Mouse (Mus musculus): ENCODE data around the gene Zfp507. TPM values are rescaled to one million over a fixed set of nuclear protein-coding genes. Genes with fewer than 3 reads are reported as not detected.

Zfp507 gene
- 10 to 100 TPM; 30.6 to 33.6 TPM for total RNA-seq (2021)
- long read RNA-seq, full-length matches to known transcripts = 7 of 19 reads
- long read RNA-seq, partial matches to known transcripts = 1 of 19 reads
- long read RNA-seq, other reads (novel, unspliced or antisense) = 11 of 19 reads

DNA sequence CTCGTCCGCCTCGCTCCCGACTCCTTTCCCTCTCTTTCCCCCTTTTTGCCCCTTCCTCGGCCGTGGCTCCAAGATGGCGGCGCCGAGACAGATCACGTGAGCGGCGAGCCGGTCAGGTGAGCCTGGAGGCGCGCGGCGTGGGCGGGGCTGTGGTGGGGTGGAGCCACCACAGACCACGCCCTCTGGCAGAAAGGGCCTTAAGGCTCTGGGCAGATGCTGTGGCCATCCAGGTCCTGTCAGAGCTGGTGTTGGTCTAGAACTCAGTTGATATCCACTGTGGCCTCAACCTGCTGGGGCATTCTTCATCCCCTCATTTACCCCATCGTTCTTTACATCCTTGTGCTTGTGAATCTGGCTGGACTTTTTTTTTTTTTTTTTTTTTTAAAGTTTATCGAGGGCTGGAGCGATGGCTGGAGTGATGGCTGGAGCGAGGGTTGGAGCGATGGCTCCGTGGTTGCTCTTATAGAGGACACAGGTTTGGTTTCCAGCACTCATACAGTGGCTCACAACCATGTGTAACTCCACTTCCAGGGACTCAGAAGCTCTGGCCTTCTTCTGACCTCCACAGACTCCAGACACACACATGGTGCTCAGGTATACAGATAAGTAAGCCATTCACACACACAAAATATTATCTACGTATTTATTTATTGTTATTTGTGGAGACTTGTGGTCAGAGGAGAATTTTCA lies at the start of gene Zfp507:
Gene Zfp507, minus strand, starts transcription at position 98 of the 690 bp plus-strand sequence.
- DNase-seq (ENCODE audit: low spot score in 2 of 2) = peak; percentile 85 to 88

DNA sequence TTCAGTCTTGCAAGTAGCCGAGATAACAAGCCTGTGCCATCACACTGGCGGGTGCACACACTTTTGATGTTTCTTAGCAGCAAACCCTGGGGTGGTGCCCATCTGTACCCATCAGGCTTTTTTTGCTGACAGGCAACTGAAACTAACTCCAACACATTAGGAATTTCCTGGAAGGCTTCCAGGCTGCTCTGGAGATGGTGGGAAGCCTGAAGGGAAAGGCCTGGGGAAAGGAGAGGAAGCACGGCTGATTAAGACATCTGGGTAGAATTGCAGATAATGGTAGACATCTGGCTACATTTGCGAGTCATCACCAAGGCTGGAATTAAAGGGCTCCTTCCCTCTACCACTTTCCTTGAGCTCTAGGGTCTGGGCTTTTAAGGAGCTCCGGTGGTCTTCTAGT lies 47.6 kb upstream of the Zfp507 start:
- peak in 1 of 2 experiments; percentile 5 for DNase-seq (ENCODE audit: low spot score in 2 of 2)

DNA sequence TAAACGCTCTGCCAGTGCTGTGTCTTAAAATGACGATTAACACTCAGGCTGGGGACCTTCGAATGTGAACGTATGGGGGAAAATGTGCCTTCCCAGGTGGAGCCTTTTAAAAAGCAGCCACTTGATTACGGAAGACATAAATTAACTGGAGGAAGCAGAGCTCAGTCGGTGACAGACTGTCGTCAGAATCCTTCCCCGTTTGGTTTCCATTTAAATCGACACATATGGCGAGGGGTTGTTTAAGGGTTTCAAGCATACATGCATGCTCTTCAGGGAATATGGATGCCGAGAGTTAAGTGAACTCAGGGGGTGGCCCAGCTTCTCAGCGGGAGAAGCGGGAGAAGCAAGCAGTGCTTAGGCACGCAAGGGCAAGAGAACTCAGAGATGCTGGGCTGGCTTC lies 45.7 kb upstream of the Zfp507 start:
- DNase-seq (ENCODE audit: low spot score in 2 of 2) = no peak

DNA sequence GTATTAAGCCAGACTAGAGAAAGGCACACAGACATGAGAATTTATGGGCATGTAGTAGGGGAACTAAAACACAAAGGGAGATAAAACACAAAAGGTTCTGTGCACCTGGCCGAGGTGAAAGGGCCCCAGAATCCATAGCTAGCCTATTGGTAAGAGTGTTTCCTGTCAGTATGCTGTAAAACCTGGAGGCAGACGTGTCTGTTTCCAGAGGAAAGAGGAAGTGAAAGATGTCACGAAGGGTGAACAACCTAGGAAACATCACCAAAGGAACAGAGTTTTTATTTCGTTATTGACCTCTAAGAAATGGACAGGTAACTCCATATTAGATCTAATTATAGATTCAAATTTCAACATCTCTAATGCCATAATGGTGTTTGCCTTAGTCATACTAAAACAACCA lies 37.7 kb upstream of the Zfp507 start:
- no peak for DNase-seq (ENCODE audit: low spot score in 2 of 2)

DNA sequence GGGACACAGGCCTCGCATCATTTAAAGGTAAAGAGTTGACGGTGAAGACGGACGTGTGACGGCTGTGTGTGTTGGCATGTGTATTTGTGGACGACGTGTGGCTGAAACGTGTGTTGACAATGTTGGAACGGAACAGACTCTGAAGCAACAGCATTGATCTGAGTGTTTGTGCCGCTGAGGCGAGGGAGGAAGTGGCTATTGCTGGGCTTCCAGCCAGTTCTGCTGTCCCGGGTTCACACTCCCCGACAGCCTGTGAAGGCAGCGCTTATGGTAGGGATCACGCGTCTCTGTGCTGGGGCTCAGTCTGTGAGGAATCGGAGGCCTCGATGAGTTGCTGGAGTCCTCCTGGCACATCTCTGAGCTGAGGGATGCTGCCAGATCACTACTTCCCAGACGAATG lies 34.0 kb upstream of the Zfp507 start:
- DNase-seq (ENCODE audit: low spot score in 2 of 2) = peak in 1 of 2 experiments; percentile 7

DNA sequence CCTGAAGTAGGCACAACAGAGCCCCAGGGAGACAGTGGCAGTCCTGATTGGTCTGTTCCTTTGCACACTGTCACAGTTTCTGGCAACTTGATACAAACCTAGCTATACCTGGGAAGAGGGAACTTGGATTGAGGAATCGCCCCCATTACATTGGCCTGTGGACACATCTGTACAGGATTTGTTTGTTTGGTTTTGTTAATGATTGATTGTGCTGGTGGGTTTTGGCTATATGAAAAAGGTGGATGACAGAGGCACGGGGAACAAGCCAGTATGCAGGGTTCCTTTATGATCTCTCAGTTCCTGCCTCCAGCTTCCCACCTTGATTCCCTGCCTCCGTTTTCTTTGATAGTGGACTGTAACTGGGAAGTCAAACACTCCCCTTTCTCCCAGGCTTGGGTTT lies 33.6 kb upstream of the Zfp507 start:
- DNase-seq (ENCODE audit: low spot score in 2 of 2) = no peak

DNA sequence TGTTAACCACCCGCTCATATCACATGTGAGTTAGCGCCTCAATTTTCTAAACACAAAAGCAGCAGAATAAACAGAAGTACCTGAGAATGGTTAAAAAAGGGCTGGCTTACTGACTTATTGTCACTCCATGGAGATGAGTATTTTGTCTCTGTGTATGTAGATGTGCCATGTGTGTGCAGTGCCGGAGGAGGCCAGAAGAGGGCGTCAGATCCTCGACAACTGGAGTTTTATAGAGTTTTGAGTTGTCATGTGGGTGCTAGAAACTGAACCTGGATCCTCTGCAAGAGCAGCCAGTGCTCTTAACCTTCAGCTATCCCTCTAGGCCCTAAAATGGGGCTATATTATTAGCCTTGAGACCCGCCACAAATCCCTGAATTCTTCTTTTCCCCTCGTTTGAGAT lies 27.3 kb upstream of the Zfp507 start:
- no peak for DNase-seq (ENCODE audit: low spot score in 2 of 2)

DNA sequence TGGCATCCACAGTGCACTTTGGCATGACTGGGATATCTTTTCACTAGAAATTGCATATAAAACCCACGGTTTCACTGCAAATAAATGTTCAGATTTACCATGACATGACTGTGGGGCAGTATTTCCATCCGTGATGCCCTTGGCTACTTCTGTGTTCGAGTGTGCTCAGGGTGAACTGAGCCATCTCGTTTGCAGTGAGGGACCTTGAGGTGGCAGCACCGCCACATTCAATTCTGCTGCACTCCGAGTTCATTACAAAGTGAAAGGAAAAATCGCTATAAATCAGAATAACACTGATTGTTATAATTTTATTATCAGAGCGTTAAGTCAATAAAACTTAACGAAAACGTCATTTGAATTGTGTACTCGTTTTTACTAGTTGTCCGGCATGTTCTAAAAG lies 21.1 kb upstream of the Zfp507 start:
- DNase-seq (ENCODE audit: low spot score in 2 of 2) = peak; percentile 15 to 67

DNA sequence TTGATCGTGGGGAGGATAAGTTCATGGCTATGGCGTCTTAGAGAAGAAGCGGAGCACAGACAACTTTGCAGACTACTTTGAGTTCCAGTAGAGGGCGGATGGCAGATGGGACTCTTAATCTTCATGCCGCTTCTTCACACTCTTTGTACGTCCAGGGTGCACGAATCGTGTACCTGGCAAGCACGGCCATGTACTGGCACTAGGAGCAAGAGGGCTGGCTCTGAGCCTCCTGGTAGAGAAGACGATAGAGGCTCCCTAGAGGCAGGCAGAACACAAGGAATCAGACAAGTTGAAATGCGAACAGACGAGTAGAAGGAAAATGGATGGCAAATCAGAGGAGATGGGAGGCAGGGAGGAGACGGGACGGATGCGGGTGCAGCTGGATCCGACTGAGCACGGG lies 19.5 kb upstream of the Zfp507 start:
- DNase-seq (ENCODE audit: low spot score in 2 of 2) = no peak

DNA sequence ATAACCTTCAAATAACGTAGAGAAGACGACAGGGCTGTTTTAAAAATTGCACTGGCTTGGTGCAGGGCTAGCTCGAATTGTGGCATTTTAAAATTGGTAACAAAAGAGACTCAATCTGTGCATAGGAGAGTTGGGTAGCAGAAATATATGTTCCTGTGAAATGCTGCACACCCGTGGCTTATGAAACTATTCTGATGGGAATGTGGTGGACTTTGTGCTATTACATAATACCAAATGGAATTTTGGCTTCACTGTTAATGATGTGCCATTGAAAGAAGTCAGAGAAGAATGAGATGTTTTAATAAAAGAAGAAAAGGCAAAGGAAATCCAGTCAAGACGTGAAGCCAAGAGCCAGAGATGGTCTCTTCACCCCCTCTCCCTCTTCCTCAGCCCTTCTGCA lies 18.6 kb upstream of the Zfp507 start:
- DNase-seq (ENCODE audit: low spot score in 2 of 2) = no peak

DNA sequence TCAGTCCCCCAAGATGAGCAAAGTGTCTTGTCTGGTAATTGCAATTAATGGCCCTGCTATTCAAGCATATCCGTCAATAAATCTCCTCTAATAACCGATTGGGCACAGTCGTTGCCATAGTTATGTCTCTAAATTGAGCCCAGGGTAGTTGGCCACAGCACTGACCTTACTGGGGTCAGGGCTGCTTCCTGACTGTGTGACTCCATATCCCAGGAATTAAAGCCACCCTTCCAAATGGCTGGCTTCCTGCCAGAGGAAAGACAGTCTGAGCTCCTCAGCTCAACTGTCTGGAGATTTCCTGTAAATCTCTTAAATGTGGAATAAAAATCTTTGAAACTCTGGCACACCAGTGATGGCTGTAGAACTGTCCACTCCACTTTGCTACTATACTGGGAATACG lies 16.7 kb upstream of the Zfp507 start:
- DNase-seq (ENCODE audit: low spot score in 2 of 2) = no peak

DNA sequence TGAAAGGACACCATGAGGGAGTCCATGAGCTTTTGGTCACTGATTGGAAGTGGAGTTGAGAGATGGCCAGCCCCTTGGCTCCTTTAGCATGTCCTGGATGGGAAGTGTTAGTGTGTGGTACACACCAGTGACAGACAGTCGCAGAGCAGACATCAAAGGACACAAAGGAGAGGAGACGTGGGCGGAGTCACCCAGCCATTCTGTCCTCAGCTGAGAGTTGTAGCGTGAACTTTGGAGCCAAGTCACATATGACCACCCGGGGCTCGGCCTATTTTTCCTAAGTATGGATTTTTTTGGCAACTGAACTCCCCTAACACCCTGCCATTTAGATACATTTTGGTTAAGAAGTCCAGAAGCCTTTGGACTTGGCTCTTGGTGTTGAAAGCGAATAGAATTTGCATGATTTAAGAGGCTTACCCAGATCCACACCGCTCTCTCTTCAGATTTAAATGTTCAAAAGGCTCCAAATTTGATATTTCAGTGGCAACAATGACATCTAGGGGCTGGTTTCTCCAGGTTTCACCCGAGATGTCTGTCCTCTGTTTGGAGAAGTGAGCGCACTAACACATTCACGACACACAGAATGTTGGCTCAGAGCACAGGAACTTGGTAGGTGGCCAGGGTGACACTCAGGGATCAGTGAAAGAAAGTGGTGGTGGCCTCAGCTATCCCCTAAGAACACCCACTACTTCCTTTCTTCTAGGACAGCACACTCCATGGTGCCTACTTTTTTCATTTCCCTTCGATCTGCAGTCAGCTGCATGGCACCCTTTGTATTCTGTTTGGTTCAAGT lies 12.2 kb upstream of the Zfp507 start:
- DNase-seq (ENCODE audit: low spot score in 2 of 2) = no peak

DNA sequence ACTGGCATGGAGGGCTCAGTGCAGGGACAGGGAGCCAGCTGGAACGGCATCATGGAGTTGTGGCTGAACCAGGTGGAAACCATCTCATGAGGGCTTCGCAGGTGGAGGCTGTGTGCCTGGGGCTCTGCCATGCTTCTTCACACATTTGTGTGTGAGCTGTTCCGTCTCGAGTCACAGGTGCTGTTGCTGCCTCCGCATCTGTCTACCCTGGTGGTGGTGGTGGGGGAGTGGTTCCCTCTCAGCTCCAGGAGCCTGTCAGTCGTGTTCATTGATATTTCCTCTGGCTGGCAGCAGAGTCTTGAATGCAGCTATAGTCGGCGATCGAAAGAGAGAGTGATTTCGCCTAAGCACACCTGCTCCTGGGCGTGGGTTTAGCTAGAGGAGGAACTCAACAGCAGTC lies 10.5 kb upstream of the Zfp507 start:
- DNase-seq (ENCODE audit: low spot score in 2 of 2) = no peak

DNA sequence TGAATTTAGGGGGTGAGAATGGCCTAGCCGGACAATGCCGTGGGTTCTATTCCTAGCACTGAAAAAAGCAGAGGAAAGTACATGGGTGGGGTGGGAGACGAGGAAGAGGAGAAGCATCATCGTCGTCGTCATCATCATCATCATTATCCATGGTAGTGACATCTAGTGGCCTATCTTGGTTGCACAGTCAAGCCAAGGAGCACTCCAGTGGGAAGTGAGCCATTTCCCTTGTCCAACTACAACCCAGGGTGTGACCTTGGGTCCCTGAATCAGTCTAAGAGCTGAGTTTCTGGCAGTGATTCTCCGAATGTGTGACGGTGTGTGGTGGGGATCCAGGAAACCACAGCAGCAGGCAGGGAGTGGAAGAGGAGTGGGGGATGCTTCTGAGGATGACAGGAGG lies 7.9 kb upstream of the Zfp507 start:
- peak in 1 of 2 experiments; percentile 46 for DNase-seq (ENCODE audit: low spot score in 2 of 2)

DNA sequence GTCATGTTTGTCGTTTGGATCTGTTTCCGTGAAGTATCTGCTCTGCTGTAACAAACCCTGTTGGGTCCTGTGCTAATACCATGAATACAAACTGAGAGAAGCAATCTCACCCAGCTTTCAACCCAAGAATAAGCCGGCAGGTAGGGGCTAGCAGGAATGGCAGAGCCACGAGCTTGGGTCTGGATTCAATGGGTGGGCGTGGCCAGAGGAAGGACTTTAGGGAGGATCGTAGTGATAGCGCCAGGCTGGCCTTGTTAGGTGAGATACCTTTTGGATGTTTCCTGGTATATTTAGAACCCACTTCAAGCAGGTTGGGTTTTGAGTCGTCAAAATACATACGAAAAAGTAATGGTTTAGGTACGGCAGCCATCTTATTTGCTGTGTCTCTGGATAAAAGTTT lies 1.4 kb upstream of the Zfp507 start:
- DNase-seq (ENCODE audit: low spot score in 2 of 2) = no peak

DNA sequence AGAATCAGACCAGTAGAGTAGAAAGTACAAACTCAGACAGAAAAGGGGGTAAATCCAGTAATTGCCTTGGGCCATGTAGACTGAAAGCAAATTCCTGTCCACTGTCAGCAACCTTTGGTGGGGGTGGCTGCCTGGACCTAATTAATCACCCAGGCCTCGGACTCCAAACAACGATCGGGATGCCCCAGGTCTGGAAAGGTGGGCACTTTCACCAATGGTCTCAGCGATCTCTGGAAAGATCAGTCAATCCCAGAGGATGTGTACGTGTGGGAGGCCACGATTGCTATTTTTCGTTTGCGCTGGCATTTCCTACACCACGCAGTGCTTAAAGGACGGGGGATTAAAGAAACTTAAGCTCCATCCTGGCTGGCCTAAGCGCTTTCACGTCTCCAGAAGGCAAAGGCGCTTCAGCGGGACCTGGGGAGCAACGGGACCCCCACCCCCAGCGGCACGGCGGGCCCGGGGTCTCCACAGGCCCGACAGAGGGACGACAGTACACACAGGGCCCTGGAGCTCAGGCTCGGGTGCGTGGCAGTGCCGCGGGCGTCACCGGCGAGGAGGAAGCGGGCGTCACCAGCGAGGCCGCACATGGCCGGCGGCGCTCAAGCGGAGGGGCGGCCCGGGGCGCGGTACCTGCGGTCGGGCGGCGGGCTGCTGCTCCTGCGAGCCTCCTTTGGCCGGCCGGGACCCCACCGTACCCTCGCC lies 450 bp downstream of the Zfp507 start:
- DNase-seq (ENCODE audit: low spot score in 2 of 2) = peak in 1 of 2 experiments; percentile 25

DNA sequence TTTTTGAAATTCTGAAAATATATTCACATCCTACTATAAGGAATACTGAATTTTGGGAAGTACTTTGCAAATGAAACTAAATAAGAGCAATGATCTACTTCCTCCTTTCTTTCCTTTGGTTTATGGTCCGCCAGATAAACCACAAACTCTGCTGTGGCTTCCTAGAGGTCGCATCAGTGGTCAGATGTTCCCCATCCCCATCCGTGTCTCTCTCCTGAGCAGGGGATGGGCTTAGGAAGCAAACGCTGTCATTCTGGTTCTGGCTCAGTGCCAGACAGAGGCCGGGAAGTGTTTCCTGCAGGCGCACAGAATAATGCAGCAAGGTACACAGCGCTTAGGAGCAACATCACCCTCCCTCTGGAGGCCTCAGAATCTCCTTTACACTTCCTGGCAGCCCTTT lies 6.7 kb downstream of the Zfp507 start:
- no peak for DNase-seq (ENCODE audit: low spot score in 2 of 2)

DNA sequence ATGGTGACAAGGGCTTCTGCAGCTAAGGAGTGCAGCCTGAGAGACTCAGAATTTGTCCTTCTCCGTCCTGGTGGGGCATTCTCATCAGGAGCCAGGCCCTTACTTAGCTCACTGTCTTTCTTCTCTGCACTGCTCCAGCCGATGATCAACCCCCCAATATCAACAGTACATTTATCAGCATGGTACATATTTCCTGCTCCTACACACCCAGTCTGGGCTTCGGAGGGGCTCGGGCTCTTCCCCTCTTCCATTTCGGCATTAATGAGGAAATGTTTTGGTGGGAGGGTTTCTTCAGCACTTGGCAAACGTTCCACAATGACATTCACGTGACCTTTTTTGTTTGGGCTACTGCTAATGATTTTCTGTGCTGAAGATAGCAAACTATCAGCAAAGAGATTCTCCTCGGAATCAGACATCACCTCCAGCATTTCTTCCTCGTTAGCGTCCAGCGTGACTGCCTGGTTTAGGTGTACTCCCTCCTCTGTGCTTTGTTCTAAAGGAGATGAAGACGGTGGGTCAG lies 8.6 kb downstream of the Zfp507 start:
- no peak for DNase-seq (ENCODE audit: low spot score in 2 of 2)

DNA sequence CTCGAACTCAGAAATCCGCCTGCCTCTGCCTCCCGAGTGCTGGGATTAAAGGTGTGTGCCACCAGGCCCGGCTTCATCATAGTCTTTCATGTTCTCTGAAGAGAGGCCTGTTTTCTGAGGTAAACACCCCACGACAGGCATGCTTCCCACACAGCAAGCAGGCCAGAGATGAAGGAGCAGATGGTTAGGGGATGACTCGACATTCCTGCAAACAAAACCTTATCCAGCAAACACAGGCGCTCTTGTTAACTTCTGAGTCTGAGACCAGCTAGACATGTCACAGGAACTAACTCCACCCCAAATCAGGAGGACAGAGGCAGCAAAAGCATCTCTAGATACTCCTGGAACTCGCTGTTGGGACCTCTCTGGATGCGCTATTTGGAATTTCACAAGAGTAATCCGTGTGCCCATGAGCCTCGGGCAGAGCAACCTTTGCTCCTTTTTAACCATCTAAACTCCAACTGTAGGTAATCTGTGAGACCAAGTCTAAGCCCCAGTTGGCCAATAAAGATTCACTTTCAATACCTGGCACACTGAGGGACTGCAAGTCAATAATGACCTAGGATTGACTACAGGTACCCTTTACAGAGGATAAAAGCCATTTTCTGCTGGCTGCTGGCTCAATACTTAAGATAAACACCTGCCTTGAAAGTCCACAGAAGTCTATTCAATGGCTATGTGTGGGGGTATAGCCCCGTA lies 10.5 kb downstream of the Zfp507 start:
- DNase-seq (ENCODE audit: low spot score in 2 of 2) = peak; percentile 53 to 74

DNA sequence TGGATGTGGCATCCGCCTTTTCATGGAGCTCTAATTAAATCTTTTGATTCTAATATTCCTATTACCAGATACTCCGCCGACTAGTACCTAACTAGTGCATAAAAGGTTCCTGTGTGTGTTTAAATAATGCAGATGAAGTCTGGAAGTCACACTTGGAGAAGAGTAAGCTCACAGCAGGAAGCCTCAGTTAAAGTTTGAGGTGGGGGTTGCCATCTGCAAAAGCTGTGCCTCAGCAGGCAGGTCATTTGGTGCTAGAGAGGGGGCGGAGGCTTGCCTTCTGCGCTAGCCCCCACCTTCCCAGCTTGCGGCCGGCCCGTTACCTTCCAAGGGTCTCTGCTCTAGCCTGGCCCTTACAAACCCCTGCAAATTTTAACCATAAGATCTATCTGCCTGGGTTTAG lies 11.9 kb downstream of the Zfp507 start:
- DNase-seq (ENCODE audit: low spot score in 2 of 2) = no peak

DNA sequence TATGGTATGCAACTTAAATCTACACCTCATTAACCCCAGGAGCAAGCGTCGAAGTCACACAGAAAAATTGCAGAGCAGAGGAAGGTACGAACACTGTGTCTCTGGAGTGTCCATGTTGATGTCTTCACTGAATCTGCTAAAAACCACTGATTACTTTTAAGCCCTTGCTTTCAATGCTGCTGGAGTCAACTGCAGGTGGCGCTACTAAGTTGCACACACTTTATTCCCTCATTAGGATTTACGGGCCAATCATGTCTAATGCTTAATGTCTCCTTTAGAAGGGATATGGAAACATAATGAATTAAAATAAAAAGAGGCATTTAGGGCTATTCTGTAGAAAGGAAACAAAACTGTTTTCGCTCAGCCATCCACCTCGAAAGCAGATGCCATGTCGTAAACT lies 12.6 kb downstream of the Zfp507 start:
- no peak for DNase-seq (ENCODE audit: low spot score in 2 of 2)
